Mouse (Mus musculus): ENCODE results near the gene Zbtb38.

DNA sequence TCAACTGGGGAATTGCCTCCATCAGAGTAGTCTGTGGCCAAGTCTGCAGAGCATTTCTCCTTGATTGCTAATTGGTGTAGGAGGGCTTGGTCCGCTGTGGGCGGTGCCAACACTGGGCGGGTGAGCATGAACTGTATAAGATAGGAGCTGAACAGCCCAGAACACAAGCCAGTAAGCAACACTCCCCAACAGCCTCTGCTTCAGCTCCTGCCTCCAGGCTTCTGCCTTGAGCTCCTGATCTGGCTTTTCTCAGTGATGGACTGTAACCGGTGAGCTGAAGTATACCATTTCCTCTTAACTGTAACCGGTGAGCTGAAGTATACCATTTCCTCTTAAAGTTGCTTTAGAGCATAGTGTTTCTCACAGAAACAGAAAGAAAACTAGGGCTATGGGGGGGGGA lies 12.8 kb upstream of the Zbtb38 start:
- TF ChIP-seq CTCF (IDR thresholded peaks at IDR 0.05; ENCODE audit: control insufficient read depth, insufficient read depth, insufficient read length) = no peak
- TF ChIP-seq CEBPB (IDR thresholded peaks at IDR 0.05; ENCODE audit: low read depth) = no peak
